Mouse (Mus musculus): ENCODE data around the gene Tm7sf3. TPM values are rescaled to one million over a fixed set of nuclear protein-coding genes. Genes with fewer than 3 reads are reported as not detected.
"Not testable (repeated sequence)": the region's sequence is repeated elsewhere in the genome, so short reads cannot be mapped to it uniquely, and the experiment has no call there.

Gene Tm7sf3
- polyA plus RNA-seq, 2 experiments = 29.1 to 47.0 TPM

DNA sequence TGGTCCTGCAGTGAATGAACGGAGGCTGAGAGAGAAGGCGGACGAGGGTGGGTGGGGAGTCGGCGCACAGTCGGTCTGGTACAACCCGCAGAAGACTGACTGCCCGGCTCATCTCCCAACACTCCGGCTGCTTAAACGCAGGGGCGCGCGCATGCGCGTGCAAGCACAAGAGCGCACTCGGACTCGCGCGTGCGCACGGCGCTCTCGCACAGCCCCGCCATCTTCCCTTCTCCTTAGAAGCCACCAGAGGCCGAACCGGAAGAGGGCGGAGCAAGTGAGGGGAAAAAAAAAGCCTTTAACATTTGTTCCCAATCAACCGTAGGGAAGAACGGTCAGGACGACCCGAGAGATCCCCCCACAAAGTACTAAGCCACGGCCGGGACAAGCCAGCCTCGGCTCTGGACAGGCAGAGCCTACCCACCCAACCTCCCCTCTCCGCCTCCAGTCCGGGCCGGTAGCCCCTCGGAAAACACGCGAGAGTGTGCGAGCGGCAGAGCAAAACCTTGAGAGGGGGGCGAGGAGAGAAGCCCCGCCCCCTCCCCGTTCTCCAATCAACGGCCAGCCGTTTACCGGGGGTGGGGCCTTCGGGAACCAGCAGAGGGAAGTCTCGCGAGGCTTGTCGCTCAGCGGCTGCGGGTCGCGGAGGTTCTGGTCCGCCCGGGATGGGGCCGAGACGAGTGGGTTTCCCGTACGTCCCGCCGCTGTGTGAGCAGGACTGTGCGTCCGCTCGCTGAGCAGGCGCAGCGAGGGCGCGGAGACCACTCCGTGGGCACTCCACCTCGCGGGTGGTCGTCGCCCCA is 65.1 kb downstream of the Tm7sf3 start, which contains the start of gene Ints13:
Ints13 (minus strand) TSS at position 526 of the 800 bp plus-strand sequence.
- H3K4me1 ChIP-seq (ENCODE audit: control insufficient read depth, insufficient read depth, low read length) = peaks cover 18% of the 10 kb centered on the region
- peak; percentile 95 for ATAC-seq (ENCODE audit: low FRiP score, low read depth)
- no peaks in the 10 kb centered on the region; the same call in 1 of the 2 replicates for H3K36me3 ChIP-seq (ENCODE audit: control insufficient read depth, insufficient read depth, low read length)
- H3K4me3 ChIP-seq (replicated peaks; ENCODE audit: low read length) = peak within 1 kb of the TSS; percentile 93
- H3K9me3 ChIP-seq (ENCODE audit: control insufficient read depth, low read length) = no peaks in the 10 kb centered on the region
- peak; percentile 100 for DNase-seq (ENCODE audit: low spot score)
- TF ChIP-seq POLR2A (IDR thresholded peaks at IDR 0.05; ENCODE audit: borderline replicate concordance, extremely low read depth, insufficient read depth, insufficient read length) = peak; percentile 95
- H3K4me2 ChIP-seq (replicated peaks; ENCODE audit: low read depth, low read length, severe bottlenecking) = peak within 1 kb of the TSS; percentile 76
- peak within 1 kb of the TSS; percentile 93 for H3K9ac ChIP-seq (ENCODE audit: low read depth, low read length, severe bottlenecking)
- H3K27me3 ChIP-seq (ENCODE audit: control insufficient read depth, insufficient read depth, low read length) = no peaks in the 10 kb centered on the region
- under 1% methylated on average over 51 of the region's 77 CpGs for WGBS
- H3K27ac ChIP-seq (replicated peaks; ENCODE audit: low read depth, low read length) = peak within 1 kb of the TSS; percentile 98

DNA sequence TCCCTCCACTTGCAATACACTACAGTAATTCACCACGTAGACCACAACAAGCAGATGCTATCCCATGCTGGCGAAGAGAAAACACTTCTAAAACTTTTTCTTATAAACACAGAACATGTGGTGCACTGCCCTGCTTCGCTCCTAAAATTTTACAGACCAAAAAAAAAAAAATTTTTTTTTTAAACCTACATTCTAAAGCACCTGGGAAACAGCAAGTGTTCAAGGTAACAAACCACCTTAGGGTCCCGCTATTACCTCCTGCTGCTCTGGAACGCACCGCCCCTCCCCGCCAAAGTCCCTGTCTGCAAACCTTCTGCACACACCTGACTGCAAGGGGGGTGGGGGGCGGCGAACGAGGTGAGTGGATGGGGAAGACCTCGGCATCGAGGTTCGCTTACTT is 65.7 kb downstream of the Tm7sf3 start, which contains the start of gene Fgfr1op2:
Fgfr1op2 (plus strand) TSS at position 301 of the 400 bp plus-strand sequence.
- peaks cover 20% of the 10 kb centered on the region for H3K4me1 ChIP-seq (ENCODE audit: control insufficient read depth, insufficient read depth, low read length)
- ATAC-seq (ENCODE audit: low FRiP score, low read depth) (no peak), DNase-seq (ENCODE audit: low spot score) (no peak)
- H3K27me3 ChIP-seq (ENCODE audit: control insufficient read depth, insufficient read depth, low read length) = no peaks in the 10 kb centered on the region
- peak within 1 kb of the TSS; percentile 76 for H3K4me2 ChIP-seq (replicated peaks; ENCODE audit: low read depth, low read length, severe bottlenecking)
- H3K9me3 ChIP-seq (ENCODE audit: control insufficient read depth, low read length) = no peaks in the 10 kb centered on the region
- under 1% methylated on average over 13 of the region's 13 CpGs for WGBS
- peak within 1 kb of the TSS; percentile 93 for H3K9ac ChIP-seq (ENCODE audit: low read depth, low read length, severe bottlenecking)
- H3K4me3 ChIP-seq (replicated peaks; ENCODE audit: low read length) = peak within 1 kb of the TSS; percentile 93
- TF ChIP-seq POLR2A (IDR thresholded peaks at IDR 0.05; ENCODE audit: borderline replicate concordance, extremely low read depth, insufficient read depth, insufficient read length) = no peak
- H3K27ac ChIP-seq (replicated peaks; ENCODE audit: low read depth, low read length) = peak within 1 kb of the TSS; percentile 98
- H3K36me3 ChIP-seq (ENCODE audit: control insufficient read depth, insufficient read depth, low read length) = no peaks in the 10 kb centered on the region; the same call in 1 of the 2 replicates

DNA sequence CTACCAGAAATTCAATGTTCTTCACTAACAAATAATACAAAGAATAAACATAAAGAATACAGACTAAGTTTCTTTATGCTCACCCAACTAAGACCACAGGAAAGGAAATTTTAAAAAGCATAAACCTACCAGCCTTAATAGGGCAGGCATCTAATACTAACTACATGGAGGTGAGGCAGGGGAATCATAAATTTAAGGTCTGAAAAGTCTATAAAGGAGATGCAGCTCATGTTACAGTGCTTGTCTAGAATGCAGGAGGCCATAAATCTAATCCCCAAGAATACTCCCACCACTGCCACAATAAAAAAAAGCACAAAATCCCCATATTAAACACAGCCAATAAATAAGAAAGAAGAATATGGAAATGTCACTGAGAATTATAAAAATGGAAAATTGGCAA is 70.6 kb downstream of the Tm7sf3 start:
- Histone ChIP-seq H3K9me3 (ENCODE audit: control insufficient read depth, low read length) (no peaks in the 10 kb centered on the region), H3K27ac (replicated peaks; ENCODE audit: low read depth, low read length) (no peak overlapping the region), H3K27me3 (ENCODE audit: control insufficient read depth, insufficient read depth, low read length) (no peaks in the 10 kb centered on the region), H3K4me1 (ENCODE audit: control insufficient read depth, insufficient read depth, low read length) (peaks cover 15% of the 10 kb centered on the region), H3K4me2 (replicated peaks; ENCODE audit: low read depth, low read length, severe bottlenecking) (no peak overlapping the region), H3K36me3 (ENCODE audit: control insufficient read depth, insufficient read depth, low read length) (peaks cover 10% of the 10 kb centered on the region), H3K9ac (ENCODE audit: low read depth, low read length, severe bottlenecking) (no peak overlapping the region), H3K4me3 (replicated peaks; ENCODE audit: low read length) (no peak overlapping the region)
- TF ChIP-seq POLR2A (IDR thresholded peaks at IDR 0.05; ENCODE audit: borderline replicate concordance, extremely low read depth, insufficient read depth, insufficient read length) = no peak
- ATAC-seq (ENCODE audit: low FRiP score, low read depth) (no peak), DNase-seq (ENCODE audit: low spot score) (no peak)

DNA sequence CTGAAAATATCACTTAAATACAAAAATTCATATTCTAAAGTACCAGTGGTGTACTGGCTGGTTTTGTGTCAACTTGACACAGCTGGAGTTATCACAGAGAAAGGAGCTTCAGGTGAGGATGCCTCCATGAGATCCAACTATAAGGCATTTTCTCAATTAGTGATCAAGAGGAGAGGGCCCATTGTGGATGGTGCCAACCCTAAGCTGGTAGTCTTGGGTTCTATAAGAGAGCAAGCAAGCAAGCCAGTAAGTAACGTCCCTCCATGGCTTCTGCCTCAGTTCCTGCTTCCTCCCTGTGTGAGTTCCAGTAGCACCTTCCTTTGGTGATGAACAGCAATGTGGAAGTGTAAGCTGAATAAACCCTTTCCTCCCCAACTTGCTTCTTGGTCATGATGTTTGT is 80.2 kb downstream of the Tm7sf3 start:
- not testable (repeated sequence) for H3K27ac ChIP-seq (replicated peaks; ENCODE audit: low read depth, low read length); H3K4me3 ChIP-seq (replicated peaks; ENCODE audit: low read length); H3K9ac ChIP-seq (ENCODE audit: low read depth, low read length, severe bottlenecking); DNase-seq (ENCODE audit: low spot score); H3K27me3 ChIP-seq (ENCODE audit: control insufficient read depth, insufficient read depth, low read length); H3K9me3 ChIP-seq (ENCODE audit: control insufficient read depth, low read length); H3K4me1 ChIP-seq (ENCODE audit: control insufficient read depth, insufficient read depth, low read length); ATAC-seq (ENCODE audit: low FRiP score, low read depth); H3K4me2 ChIP-seq (replicated peaks; ENCODE audit: low read depth, low read length, severe bottlenecking)
- WGBS = 91% methylated on average over 1 of the region's 1 CpGs
- H3K36me3 ChIP-seq (ENCODE audit: control insufficient read depth, insufficient read depth, low read length) = peaks cover 65% of the 10 kb centered on the region

Other genes starting within 250 kb of the Tm7sf3 start
- gene Itpr2, start 140.6 kb downstream of the Tm7sf3 start, polyA plus RNA-seq (2012; rRNA removed) = 4.6 and 4.7 TPM in 2 replicates
- 11.3 and 14.8 TPM in 2 replicates for gene Itpr2, start 140.6 kb downstream of the Tm7sf3 start, polyA plus RNA-seq (2014; fragmentation: Nextera tagmentation; extraction: Ambion mirVana)
- 63.2 and 68.1 TPM in 2 replicates for gene Fgfr1op2, start 65.6 kb downstream of the Tm7sf3 start, polyA plus RNA-seq (2012; rRNA removed)
- 95.5 and 105 TPM in 2 replicates for gene Fgfr1op2, start 65.6 kb downstream of the Tm7sf3 start, polyA plus RNA-seq (2014; fragmentation: Nextera tagmentation; extraction: Ambion mirVana)
- 43.5 and 63.7 TPM in 2 replicates for gene Ints13, start 65.0 kb downstream of the Tm7sf3 start, polyA plus RNA-seq (2012; rRNA removed)
- 50.6 and 56.7 TPM in 2 replicates for gene Ints13, start 65.0 kb downstream of the Tm7sf3 start, polyA plus RNA-seq (2014; fragmentation: Nextera tagmentation; extraction: Ambion mirVana)
- gene Med21, start 277 bp downstream of the Tm7sf3 start, polyA plus RNA-seq (2012; rRNA removed) = 90.6 and 116 TPM in 2 replicates
- 124 and 141 TPM in 2 replicates for gene Med21, start 277 bp downstream of the Tm7sf3 start, polyA plus RNA-seq (2014; fragmentation: Nextera tagmentation; extraction: Ambion mirVana)
- gene Stk38l, start 82.2 kb upstream of the Tm7sf3 start, polyA plus RNA-seq (2012; rRNA removed) = 8.9 and 10.1 TPM in 2 replicates
- gene Stk38l, start 82.2 kb upstream of the Tm7sf3 start, polyA plus RNA-seq (2014; fragmentation: Nextera tagmentation; extraction: Ambion mirVana) = 21.1 and 21.4 TPM in 2 replicates
- gene Arntl2, start 153.2 kb upstream of the Tm7sf3 start, polyA plus RNA-seq (2012; rRNA removed) = 13.4 and 20.5 TPM in 2 replicates
- 3.2 and 3.6 TPM in 2 replicates for gene Arntl2, start 153.2 kb upstream of the Tm7sf3 start, polyA plus RNA-seq (2014; fragmentation: Nextera tagmentation; extraction: Ambion mirVana)
- not detected in 2 replicates for gene Smco2, start 207.3 kb upstream of the Tm7sf3 start, polyA plus RNA-seq (2012; rRNA removed)
- not detected in 2 replicates for gene Smco2, start 207.3 kb upstream of the Tm7sf3 start, polyA plus RNA-seq (2014; fragmentation: Nextera tagmentation; extraction: Ambion mirVana)
- gene Ppfibp1, start 245.7 kb upstream of the Tm7sf3 start, polyA plus RNA-seq (2012; rRNA removed) = 43.9 and 46.3 TPM in 2 replicates
- gene Ppfibp1, start 245.7 kb upstream of the Tm7sf3 start, polyA plus RNA-seq (2014; fragmentation: Nextera tagmentation; extraction: Ambion mirVana) = 59.7 and 59.8 TPM in 2 replicates